Mouse (Mus musculus) kidney, adult 8-10 months (tissue): ENCODE results near the gene Snu13.

Experiments
- DNase-seq, 2 experiments: peaks; one replicate each; pipeline ENCODE4 v3.0.0; 2022

Gene Snu13

GRCm38 (mm10) chr15:82047080-82047883 lies at the start of gene Snu13:
Gene Snu13 (minus strand): TSS chr15:82047598.
- peak; percentile 86 to 93 for DNase-seq

GRCm38 (mm10) chr15:82091061-82091460 lies 43.7 kb upstream of the Snu13 start:
- DNase-seq: no peak

- no peak for DNase-seq
Observed at GRCm38 (mm10) chr15:82087266-82087665, 39.9 kb upstream of the Snu13 start.

- DNase-seq: no peak
Observed at GRCm38 (mm10) chr15:82086131-82086530, 38.7 kb upstream of the Snu13 start.

GRCm38 (mm10) chr15:82085606-82086005 lies 38.2 kb upstream of the Snu13 start:
- DNase-seq: no peak

GRCm38 (mm10) chr15:82081161-82081560 lies 33.8 kb upstream of the Snu13 start:
- peak in 1 of 2 experiments; percentile 26 for DNase-seq

- no peak for DNase-seq
Observed at GRCm38 (mm10) chr15:82079883-82080282, 32.5 kb upstream of the Snu13 start.

GRCm38 (mm10) chr15:82073490-82073889 lies 26.1 kb upstream of the Snu13 start:
- DNase-seq: no peak

- DNase-seq: no peak
Observed at GRCm38 (mm10) chr15:82071816-82072469, 24.5 kb upstream of the Snu13 start.

- no peak for DNase-seq
Observed at GRCm38 (mm10) chr15:82069898-82070297, 22.5 kb upstream of the Snu13 start, which contains the start of gene Mei1. Gene Mei1 (plus strand): TSS chr15:82069996.

- DNase-seq: peak; percentile 72 to 79
Observed at GRCm38 (mm10) chr15:82065511-82065910, 18.1 kb upstream of the Snu13 start.

- DNase-seq: no peak
Observed at GRCm38 (mm10) chr15:82063909-82064308, 16.5 kb upstream of the Snu13 start.

GRCm38 (mm10) chr15:82058719-82059201 lies 11.4 kb upstream of the Snu13 start, which contains the start of gene 4930407I10Rik:
Gene 4930407I10Rik (plus strand): TSS chr15:82059151.
- no peak for DNase-seq

GRCm38 (mm10) chr15:82052544-82052943 lies 5.1 kb upstream of the Snu13 start:
- DNase-seq: no peak

- DNase-seq: peak in 1 of 2 experiments; percentile 19
Observed at GRCm38 (mm10) chr15:82046246-82046891, 1.0 kb downstream of the Snu13 start.

- no peak for DNase-seq
Observed at GRCm38 (mm10) chr15:82044166-82044784, 3.1 kb downstream of the Snu13 start.

- DNase-seq: peak in 1 of 2 experiments; percentile 36
Observed at GRCm38 (mm10) chr15:82040650-82041049, 6.7 kb downstream of the Snu13 start.

GRCm38 (mm10) chr15:82035904-82036689 lies 11.3 kb downstream of the Snu13 start:
- no peak for DNase-seq

GRCm38 (mm10) chr15:82033762-82034161 lies 13.6 kb downstream of the Snu13 start, which contains the start of gene Desi1:
Gene Desi1 (minus strand): TSS chr15:82033862.
- no peak for DNase-seq

- DNase-seq: no peak
Observed at GRCm38 (mm10) chr15:82032386-82032785, 15.0 kb downstream of the Snu13 start.

GRCm38 (mm10) chr15:82027726-82028125 lies 19.7 kb downstream of the Snu13 start:
- no peak for DNase-seq

- DNase-seq: no peak
Observed at GRCm38 (mm10) chr15:82027276-82027675, 20.1 kb downstream of the Snu13 start.
